Comparison of ENCODE assay signal across 14 mouse cellular contexts in genomic region chr4:98318769-98319168, GRCm38 (mm10).
DNase-seq lines count a peak whose midpoint lies in the region; ATAC-seq and TF ChIP-seq lines count a peak whose summit lies in the region.
"Had no signal": no experiment of that assay in that cellular context is flagged by ENCODE, and none has a peak within 500 bp of the region (broad histone marks: within the 10 kb centered on the region; RNA-seq: fewer than 3 reads in every experiment).

No protein-coding gene starts in this region.

- 57% methylated on average over 3 of the region's 3 CpGs for WGBS in heart, embryonic 15.5 days
- 40% methylated on average over 3 of the region's 3 CpGs for WGBS in lung, embryonic 15.5 days
- 25% methylated on average over 3 of the region's 3 CpGs for WGBS in limb, embryonic 14.5 days

- H3K9ac ChIP-seq in heart, embryonic 15.5 days, result no peak overlapping the region
- no peak overlapping the region for H3K9ac ChIP-seq in lung, embryonic 15.5 days
- H3K9ac ChIP-seq in limb, embryonic 14.5 days (ENCODE audit: low read depth, low read length, severe bottlenecking), result no peak overlapping the region
- H3K9ac ChIP-seq: forebrain, postnatal 0 days; hindbrain, embryonic 12.5 days had no signal

- H3K4me1 ChIP-seq in heart, embryonic 15.5 days (replicated peaks), result peaks cover 14% of the 10 kb centered on the region
- H3K4me1 ChIP-seq in lung, embryonic 15.5 days, result peaks cover 34% of the 10 kb centered on the region
- H3K4me1 ChIP-seq in limb, embryonic 14.5 days (ENCODE audit: control insufficient read depth, insufficient read depth, low read length), result peaks cover 31% of the 10 kb centered on the region

- no peaks in the 10 kb centered on the region for H3K9me3 ChIP-seq in heart, embryonic 15.5 days (replicated peaks)
- no peaks in the 10 kb centered on the region for H3K9me3 ChIP-seq in lung, embryonic 15.5 days
- no peaks in the 10 kb centered on the region for H3K9me3 ChIP-seq in limb, embryonic 14.5 days (ENCODE audit: control insufficient read depth, low read length)
- H3K9me3 ChIP-seq: hindbrain, embryonic 12.5 days had no signal

- no peak for ATAC-seq in heart, embryonic 15.5 days (replicated peaks; ENCODE audit: insufficient number of reproducible peaks, insufficient read depth, low FRiP score, low read depth)
- peak; percentile 66 for ATAC-seq in lung, embryonic 15.5 days (ENCODE audit: borderline replicate concordance, extremely low read depth, low FRiP score, low TSS enrichment)
- peak; percentile 79 for ATAC-seq in limb, embryonic 14.5 days (ENCODE audit: low FRiP score, low read depth)
- ATAC-seq: CD4-positive, CD25-positive, alpha-beta regulatory T cell, adult 4 months; forebrain, postnatal 0 days had no signal

- no peaks in the 10 kb centered on the region for H3K36me3 ChIP-seq in heart, embryonic 15.5 days
- no peaks in the 10 kb centered on the region for H3K36me3 ChIP-seq in lung, embryonic 15.5 days
- H3K36me3 ChIP-seq in limb, embryonic 14.5 days (ENCODE audit: control insufficient read depth, insufficient read depth, low read length), result no peaks in the 10 kb centered on the region
- H3K36me3 ChIP-seq: hindbrain, embryonic 12.5 days had no signal

- intact Hi-C loops in heart, postnatal 25 days (cut with DNase I), result no loop called here

- 0 out of 2 replicates have a peak overlapping the region, but pooled peaks have one; percentile 39 for H3K27ac ChIP-seq in heart, embryonic 15.5 days
- peak overlapping the region; percentile 45; the same call in 1 of the 2 replicates for H3K27ac ChIP-seq in lung, embryonic 15.5 days
- H3K27ac ChIP-seq in limb, embryonic 14.5 days (replicated peaks; ENCODE audit: low read depth, low read length), result no peak overlapping the region
- H3K27ac ChIP-seq: hindbrain, embryonic 12.5 days had no signal

- no peak for DNase-seq in heart, postnatal 25 days (ENCODE audit: low spot score)
- DNase-seq in lung, postnatal 14 days, result no peak
- DNase-seq in limb, embryonic 14.5 days (ENCODE audit: low spot score), result peak; percentile 92
- no peak for DNase-seq in urinary bladder, postnatal 4 days (ENCODE audit: low spot score in 2 of 2)
- no peak for DNase-seq in urinary bladder, adult 2 months (ENCODE audit: low spot score)
- DNase-seq: cerebellum, adult 9-11 months; forebrain, postnatal 0 days; kidney, adult 8-10 months; right cerebral cortex, adult 18-20 months; thymus, postnatal 25 days had no signal

- H3K4me2 ChIP-seq in heart, embryonic 15.5 days, result no peak overlapping the region
- H3K4me2 ChIP-seq in lung, embryonic 15.5 days, result no peak overlapping the region
- 0 out of 2 replicates have a peak overlapping the region, but pooled peaks have one; percentile 4 for H3K4me2 ChIP-seq in limb, embryonic 14.5 days (replicated peaks; ENCODE audit: low read depth, low read length, severe bottlenecking)
- H3K4me2 ChIP-seq: hindbrain, embryonic 12.5 days had no signal

- no peaks in the 10 kb centered on the region for H3K27me3 ChIP-seq in heart, embryonic 15.5 days
- H3K27me3 ChIP-seq in lung, embryonic 15.5 days, result no peaks in the 10 kb centered on the region
- H3K27me3 ChIP-seq in limb, embryonic 14.5 days (ENCODE audit: control insufficient read depth, insufficient read depth, low read length), result no peaks in the 10 kb centered on the region
- H3K27me3 ChIP-seq: hindbrain, embryonic 12.5 days had no signal

- no peak for TF ChIP-seq POLR2A in limb, embryonic 14.5 days (IDR thresholded peaks at IDR 0.05; ENCODE audit: borderline replicate concordance, extremely low read depth, insufficient read depth, insufficient read length)

- H3K4me3 ChIP-seq in heart, embryonic 15.5 days, result no peak overlapping the region
- no peak overlapping the region for H3K4me3 ChIP-seq in lung, embryonic 15.5 days
- H3K4me3 ChIP-seq in limb, embryonic 14.5 days (replicated peaks; ENCODE audit: low read length), result no peak overlapping the region
- H3K4me3 ChIP-seq: hindbrain, embryonic 12.5 days had no signal
